Mouse (Mus musculus) midbrain, embryonic 16.5 days (tissue): ENCODE results near the gene Tmem119. TPM values are rescaled to one million over a fixed set of nuclear protein-coding genes. Genes with fewer than 3 reads are reported as not detected.

ENCODE experiments used
- ATAC-seq: fragments of 200-750 bp; cut with Nextera tagmentation; 2 replicates; pipeline ENCODE4 v1.8.0; 2017; ENCODE audit warnings: moderate TSS enrichment
- H3K27ac ChIP-seq: fragments of 300-500 bp; sonication (generic); 2 replicates; pipeline ENCODE4 v1.5.1; 2014; ENCODE audit warnings: mild to moderate bottlenecking, low read length, mixed read lengths
- H3K27me3 ChIP-seq: fragments of 300-500 bp; sonication (generic); 2 replicates; pipeline ENCODE4 v1.6.1; 2014; ENCODE audit warnings: low read depth, low read length, mixed read lengths; ENCODE audit not compliant: control insufficient read depth, insufficient read depth
- H3K36me3 ChIP-seq: fragments of 300-500 bp; sonication (generic); 2 replicates; pipeline ENCODE4 v1.6.1; 2014; ENCODE audit warnings: mild to moderate bottlenecking, low read length, moderate library complexity, mixed read lengths; ENCODE audit not compliant: control insufficient read depth, insufficient read depth
- H3K4me1 ChIP-seq: fragments of 300-500 bp; sonication (generic); 2 replicates; pipeline ENCODE4 v1.6.1; 2014; ENCODE audit warnings: mild to moderate bottlenecking, low read length, mixed read lengths; ENCODE audit not compliant: control insufficient read depth, insufficient read depth
- H3K4me2 ChIP-seq: fragments of 300-500 bp; sonication (generic); 2 replicates; pipeline ENCODE4 v1.6.1; 2014; ENCODE audit warnings: mild to moderate bottlenecking, low read length, mixed read lengths
- H3K4me3 ChIP-seq: fragments of 300-500 bp; sonication (generic); 2 replicates; pipeline ENCODE4 v1.5.1; 2014; ENCODE audit warnings: low read depth, mild to moderate bottlenecking, low read length, moderate library complexity, mixed read lengths
- H3K9ac ChIP-seq: fragments of 300-500 bp; sonication (generic); 2 replicates; pipeline ENCODE4 v1.6.1; 2014; ENCODE audit warnings: low read depth, low read length, mixed read lengths
- H3K9me3 ChIP-seq: fragments of 300-500 bp; sonication (generic); replicated peaks from 2 replicates; pipeline ENCODE4 v1.6.1; 2014; ENCODE audit warnings: mild to moderate bottlenecking, low read length, mixed read lengths; ENCODE audit not compliant: control insufficient read depth, poor library complexity, severe bottlenecking
- WGBS: fragments of 180-500 bp; shearing (Covaris S2); extraction: QIAGEN DNeasy Blood & Tissue Kit; methylation state at CpG from one replicate; pipeline ENCODE4 v1.1.7; 2014; 5-methylcytosine and 5-hydroxymethylcytosine counted together
- polyA plus RNA-seq: library from polyadenylated mRNA; unstranded; fragments of >200 nt; fragmentation: Nextera tagmentation; extraction: Ambion mirVana; gene quantifications from 2 replicates; pipeline ENCODE4 v1.2.1, GENCODE M21; 2015

The Tmem119 gene
- polyA plus RNA-seq, 1 experiment from 2014 or later: 5.0 TPM

GRCm38 (mm10) chr5:113798525-113798924 lies 1.8 kb downstream of the Tmem119 start:
- no peak overlapping the region for H3K9ac ChIP-seq
- no peak for ATAC-seq
- H3K4me1 ChIP-seq: no peaks in the 10 kb centered on the region
- H3K4me3 ChIP-seq: no peak overlapping the region
- no peak overlapping the region for H3K27ac ChIP-seq
- no peaks in the 10 kb centered on the region for H3K9me3 ChIP-seq
- H3K27me3 ChIP-seq: no peaks in the 10 kb centered on the region
- H3K4me2 ChIP-seq: no peak overlapping the region
- WGBS: 86% methylated on average over 9 of the region's 9 CpGs
- no peaks in the 10 kb centered on the region for H3K36me3 ChIP-seq

- Histone ChIP-seq H3K36me3 (no peaks in the 10 kb centered on the region), H3K27me3 (no peaks in the 10 kb centered on the region), H3K4me3 (no peak overlapping the region), H3K4me2 (no peak overlapping the region), H3K9ac (no peak overlapping the region), H3K4me1 (no peaks in the 10 kb centered on the region), H3K9me3 (no peaks in the 10 kb centered on the region), H3K27ac (no peak overlapping the region)
- no peak for ATAC-seq
- WGBS: 12% methylated on average over 19 of the region's 19 CpGs
Observed at GRCm38 (mm10) chr5:113797149-113797882, 3.0 kb downstream of the Tmem119 start.

- Histone ChIP-seq H3K9me3 (no peaks in the 10 kb centered on the region), H3K27ac (no peak overlapping the region), H3K27me3 (no peaks in the 10 kb centered on the region), H3K4me1 (no peaks in the 10 kb centered on the region), H3K4me3 (no peak overlapping the region), H3K36me3 (no peaks in the 10 kb centered on the region), H3K9ac (no peak overlapping the region), H3K4me2 (no peak overlapping the region)
- 8% methylated on average over 13 of the region's 13 CpGs for WGBS
- no peak for ATAC-seq
Observed at GRCm38 (mm10) chr5:113796401-113797148, 3.7 kb downstream of the Tmem119 start.

GRCm38 (mm10) chr5:113791197-113792095 lies 8.9 kb downstream of the Tmem119 start:
- Histone ChIP-seq H3K4me1 (no peaks in the 10 kb centered on the region), H3K4me3 (no peak overlapping the region), H3K36me3 (no peaks in the 10 kb centered on the region), H3K9ac (no peak overlapping the region), H3K4me2 (no peak overlapping the region), H3K27ac (no peak overlapping the region), H3K27me3 (no peaks in the 10 kb centered on the region; the same call in 1 of the 2 replicates), H3K9me3 (no peaks in the 10 kb centered on the region)
- ATAC-seq: no peak
- WGBS: 83% methylated on average over 16 of the region's 16 CpGs

- 75% methylated on average over 11 of the region's 11 CpGs for WGBS
- Histone ChIP-seq H3K9me3 (no peaks in the 10 kb centered on the region), H3K27ac (no peak overlapping the region), H3K36me3 (no peaks in the 10 kb centered on the region), H3K9ac (no peak overlapping the region), H3K27me3 (no peaks in the 10 kb centered on the region; the same call in 1 of the 2 replicates), H3K4me3 (no peak overlapping the region), H3K4me1 (no peaks in the 10 kb centered on the region), H3K4me2 (no peak overlapping the region)
- ATAC-seq: no peak
Observed at GRCm38 (mm10) chr5:113790453-113791196, 9.7 kb downstream of the Tmem119 start.

GRCm38 (mm10) chr5:113789075-113789788 lies 11.1 kb downstream of the Tmem119 start:
- WGBS: 50% methylated on average over 7 of the region's 7 CpGs

GRCm38 (mm10) chr5:113788645-113789044 lies 11.7 kb downstream of the Tmem119 start:
- Histone ChIP-seq H3K4me3 (no peak overlapping the region), H3K36me3 (no peaks in the 10 kb centered on the region), H3K4me2 (no peak overlapping the region), H3K27ac (no peak overlapping the region), H3K4me1 (no peaks in the 10 kb centered on the region), H3K9me3 (no peaks in the 10 kb centered on the region), H3K9ac (no peak overlapping the region), H3K27me3 (peaks cover 5% of the 10 kb centered on the region; the same call in 1 of the 2 replicates)
- WGBS: 49% methylated on average over 6 of the region's 6 CpGs
- no peak for ATAC-seq

More at GRCm38 (mm10) chr5:113789075-113789788, 11.1 kb downstream of the Tmem119 start:
- no peak overlapping the region for H3K27ac ChIP-seq
- no peaks in the 10 kb centered on the region for H3K9me3 ChIP-seq
- H3K27me3 ChIP-seq: peaks cover 2% of the 10 kb centered on the region; the same call in 1 of the 2 replicates
- H3K4me1 ChIP-seq: no peaks in the 10 kb centered on the region
- no peaks in the 10 kb centered on the region for H3K36me3 ChIP-seq
- H3K4me2 ChIP-seq: no peak overlapping the region
- no peak for ATAC-seq
- no peak overlapping the region for H3K4me3 ChIP-seq
- no peak overlapping the region for H3K9ac ChIP-seq

- Histone ChIP-seq H3K4me1 (no peaks in the 10 kb centered on the region), H3K9ac (no peak overlapping the region), H3K27ac (no peak overlapping the region), H3K27me3 (peaks cover 9% of the 10 kb centered on the region; the same call in 1 of the 2 replicates), H3K4me2 (no peak overlapping the region), H3K9me3 (no peaks in the 10 kb centered on the region), H3K36me3 (no peaks in the 10 kb centered on the region), H3K4me3 (no peak overlapping the region)
- no peak for ATAC-seq
- WGBS: 81% methylated on average over 5 of the region's 5 CpGs
Observed at GRCm38 (mm10) chr5:113786985-113787384, 13.3 kb downstream of the Tmem119 start.
